Mouse (Mus musculus): ENCODE results near the gene Rgs5.

The Rgs5 gene

DNA sequence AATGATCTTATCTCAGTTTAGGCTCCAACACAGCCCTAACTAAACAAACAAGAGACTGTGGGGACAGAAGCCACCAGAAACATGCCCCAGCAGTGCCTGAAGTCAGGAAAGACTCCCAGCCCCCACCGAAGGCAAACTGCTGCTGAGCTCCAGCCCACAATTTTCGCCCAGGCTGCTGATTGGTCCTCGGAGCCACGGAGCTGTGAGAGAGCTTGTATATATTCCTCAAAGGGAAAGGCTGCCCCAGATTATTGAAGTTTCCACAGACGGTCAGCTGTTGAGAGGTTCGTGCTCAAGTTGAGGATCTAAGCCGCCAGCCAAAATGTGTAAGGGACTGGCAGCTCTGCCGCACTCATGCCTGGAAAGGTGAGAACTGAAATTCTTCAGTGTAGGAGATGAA is at the start of gene Rgs5:
TSS of gene Rgs5 (plus strand) at position 246 of the 400 bp plus-strand sequence.
- no peak for DNase-seq

DNA sequence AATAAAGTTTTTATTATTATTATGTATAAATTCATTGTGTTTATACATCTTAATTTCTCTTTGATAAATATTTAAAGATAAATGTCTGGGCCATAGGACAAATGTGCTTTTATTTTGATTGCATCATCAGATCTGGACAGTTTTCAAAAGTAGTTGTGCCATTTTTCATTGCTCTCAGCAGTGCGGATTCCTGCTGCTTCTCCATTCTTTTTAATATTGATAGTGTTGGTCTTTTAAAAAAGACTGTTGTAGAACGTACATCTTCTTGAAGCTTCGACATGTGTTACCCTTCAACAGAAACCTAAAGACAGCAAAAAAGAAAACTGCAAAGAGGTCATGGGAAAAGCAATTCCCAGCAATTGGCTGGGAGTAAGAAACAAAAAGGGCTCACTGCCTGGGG is 49.1 kb upstream of the Rgs5 start:
- DNase-seq: no peak

DNA sequence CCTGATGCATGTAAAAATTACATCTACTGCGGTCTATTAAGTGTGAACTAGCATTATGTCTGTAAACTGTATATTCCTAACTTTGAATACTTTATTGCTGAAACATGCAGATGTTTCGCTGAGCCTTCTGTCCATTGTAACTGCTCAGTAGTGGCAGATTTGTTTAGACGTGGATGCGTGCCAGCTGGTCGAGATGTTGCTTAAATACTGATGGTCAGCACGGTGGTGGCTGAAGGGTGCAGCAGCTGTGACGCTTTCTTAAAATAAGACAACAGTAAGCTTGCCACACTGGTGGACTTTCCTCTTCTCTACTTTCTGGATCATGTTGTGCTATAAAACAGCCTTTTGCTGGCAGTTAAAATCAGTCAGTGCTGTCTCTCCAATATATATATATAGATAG is 25.6 kb upstream of the Rgs5 start:
- no peak for DNase-seq

- DNase-seq: no peak
Measured at GRCm38 (mm10) chr1:169637251-169637750, 18.0 kb upstream of the Rgs5 start.

DNA sequence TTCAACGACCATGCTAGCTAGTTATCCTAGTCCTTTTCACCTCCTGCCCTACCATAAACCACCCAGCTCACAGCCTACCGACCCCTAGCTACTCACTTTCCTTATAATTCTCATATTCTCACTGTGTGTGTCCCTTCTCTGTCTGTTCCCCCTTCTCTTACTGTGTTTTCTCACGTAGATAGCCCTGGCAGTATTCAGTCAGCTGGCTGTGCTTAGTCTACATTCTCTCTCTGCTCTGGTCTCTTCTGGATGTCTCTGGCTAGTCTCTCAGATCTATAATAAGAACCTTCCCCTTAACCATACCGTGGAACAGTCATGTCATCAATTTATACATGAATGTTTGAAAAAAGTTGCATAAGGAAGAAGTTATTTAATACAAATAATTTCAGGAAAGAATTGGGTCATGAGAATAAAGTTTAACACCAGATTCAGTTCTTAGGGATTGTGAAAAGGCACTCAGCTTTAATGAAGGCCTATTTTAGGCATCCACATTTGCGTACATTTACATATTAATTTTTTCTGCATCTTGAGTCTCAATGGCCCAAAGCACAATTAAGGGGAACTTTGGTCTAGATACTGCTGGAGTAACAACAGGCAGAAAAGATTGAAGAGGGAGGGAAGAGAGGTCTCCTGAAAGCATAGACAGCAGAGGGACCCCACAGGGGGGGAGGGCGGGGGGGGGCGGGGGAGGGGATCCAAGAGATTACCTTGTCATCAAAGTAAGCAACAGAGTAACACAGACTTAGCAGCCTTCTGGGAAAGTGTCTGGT is 10.2 kb upstream of the Rgs5 start:
- no peak for DNase-seq

GRCm38 (mm10) chr1:169659479-169659878 is 4.2 kb downstream of the Rgs5 start:
- no peak for DNase-seq

- no peak for DNase-seq
Measured at GRCm38 (mm10) chr1:169667328-169667727, 12.0 kb downstream of the Rgs5 start.

GRCm38 (mm10) chr1:169670705-169671104 is 15.4 kb downstream of the Rgs5 start:
- no peak for DNase-seq

DNA sequence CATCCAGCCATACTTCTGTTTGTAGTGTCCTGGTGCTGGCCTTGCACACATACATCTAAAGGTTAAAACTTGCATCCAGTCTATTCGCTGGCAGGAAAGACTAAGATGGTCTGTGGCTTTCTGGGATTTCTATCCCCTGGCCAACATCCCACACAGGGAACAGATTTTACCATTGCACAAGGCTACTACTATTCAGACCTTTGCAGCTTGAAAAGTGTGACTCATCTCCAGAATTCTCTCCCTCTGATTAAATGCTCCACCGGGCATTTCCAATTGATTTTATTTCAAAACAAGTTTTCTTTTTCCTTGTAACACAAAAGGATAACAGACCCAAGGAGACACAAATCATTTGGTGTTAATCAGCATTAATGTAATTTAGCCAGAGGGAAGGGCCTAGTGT is 16.5 kb downstream of the Rgs5 start:
- no peak for DNase-seq

DNA sequence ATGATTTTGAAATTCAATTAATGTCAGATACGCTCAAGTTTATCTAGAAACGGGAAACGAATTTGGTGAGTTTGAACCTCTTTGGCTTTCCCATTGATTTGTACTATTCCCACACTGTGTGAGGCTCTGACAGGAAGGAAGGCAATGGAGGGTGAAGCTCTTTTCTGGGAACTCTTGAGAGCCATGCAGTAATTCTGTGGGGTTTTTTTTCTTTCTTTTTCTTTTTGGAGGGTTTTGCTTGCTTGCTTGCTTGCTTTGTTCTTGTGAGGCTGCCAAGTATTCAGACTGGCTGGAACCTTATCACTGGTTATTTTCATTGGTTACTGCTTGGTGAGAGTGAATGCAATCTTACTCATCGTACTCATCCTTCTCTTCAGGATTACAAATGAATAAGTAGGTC is 17.0 kb downstream of the Rgs5 start:
- DNase-seq: no peak

GRCm38 (mm10) chr1:169674116-169674515 is 18.8 kb downstream of the Rgs5 start:
- DNase-seq: no peak

DNA sequence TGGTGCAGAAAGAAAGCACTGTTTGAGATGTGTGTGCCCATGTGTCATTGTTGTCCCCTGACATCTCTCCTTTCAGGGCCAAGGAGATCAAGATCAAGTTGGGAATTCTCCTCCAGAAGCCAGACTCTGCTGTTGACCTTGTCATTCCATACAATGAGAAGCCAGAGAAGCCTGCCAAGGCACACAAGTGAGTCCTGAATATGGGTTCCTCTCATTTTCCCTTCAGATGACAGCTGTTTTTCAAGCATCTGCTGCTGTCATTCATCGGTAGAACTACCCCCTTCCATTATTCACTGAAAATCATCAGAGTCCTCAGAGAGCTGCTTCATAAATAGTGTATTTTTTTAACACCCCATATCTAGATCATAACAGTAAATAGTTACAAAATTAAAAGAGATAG is 21.4 kb downstream of the Rgs5 start:
- no peak for DNase-seq

GRCm38 (mm10) chr1:169680455-169681208 is 25.3 kb downstream of the Rgs5 start:
- DNase-seq: no peak

GRCm38 (mm10) chr1:169682775-169683497 is 27.6 kb downstream of the Rgs5 start:
- DNase-seq: no peak

DNA sequence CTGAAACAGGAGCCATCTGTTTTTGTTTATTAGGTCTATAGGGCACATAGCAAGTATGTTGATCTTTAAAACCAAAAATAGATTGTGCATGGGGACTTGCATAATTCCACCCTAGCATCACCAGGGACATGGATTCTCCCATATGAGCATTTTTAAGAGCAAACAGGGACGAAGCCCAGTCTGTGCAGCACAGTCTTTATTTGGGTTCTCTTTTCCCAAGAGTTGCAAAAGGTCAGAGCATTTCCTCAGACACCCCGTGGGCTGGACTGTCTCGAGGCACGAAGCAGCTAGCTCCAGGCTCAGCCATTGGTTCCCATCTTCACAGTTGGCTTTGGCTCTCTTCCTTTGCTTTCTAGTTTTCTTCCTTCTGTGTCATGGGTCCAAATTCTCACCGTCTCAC is 30.0 kb downstream of the Rgs5 start:
- DNase-seq: no peak

- no peak for DNase-seq
Measured at GRCm38 (mm10) chr1:169693040-169693439, 37.7 kb downstream of the Rgs5 start.

GRCm38 (mm10) chr1:169693537-169693936 is 38.2 kb downstream of the Rgs5 start:
- no peak for DNase-seq

GRCm38 (mm10) chr1:169695356-169695755 is 40.1 kb downstream of the Rgs5 start:
- no peak for DNase-seq

DNA sequence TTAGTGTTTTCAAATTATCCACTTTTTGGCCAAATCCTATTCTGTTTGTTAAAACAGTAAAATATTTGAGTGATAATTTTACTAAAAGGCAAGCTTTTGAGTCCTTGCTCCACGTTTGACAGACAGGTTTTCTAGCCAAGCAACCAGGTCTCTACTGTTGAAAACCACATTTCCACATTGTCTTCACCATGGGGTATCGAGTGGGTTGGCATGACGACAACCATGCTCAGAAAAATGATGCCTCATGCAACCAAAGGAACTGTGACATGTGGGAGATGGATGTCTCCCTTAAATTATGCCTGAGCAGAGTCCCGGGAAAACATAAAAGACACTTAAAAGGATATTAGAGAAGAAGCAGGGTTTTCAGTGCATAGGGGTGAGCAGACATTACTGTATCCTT is 41.9 kb downstream of the Rgs5 start:
- DNase-seq: no peak

DNA sequence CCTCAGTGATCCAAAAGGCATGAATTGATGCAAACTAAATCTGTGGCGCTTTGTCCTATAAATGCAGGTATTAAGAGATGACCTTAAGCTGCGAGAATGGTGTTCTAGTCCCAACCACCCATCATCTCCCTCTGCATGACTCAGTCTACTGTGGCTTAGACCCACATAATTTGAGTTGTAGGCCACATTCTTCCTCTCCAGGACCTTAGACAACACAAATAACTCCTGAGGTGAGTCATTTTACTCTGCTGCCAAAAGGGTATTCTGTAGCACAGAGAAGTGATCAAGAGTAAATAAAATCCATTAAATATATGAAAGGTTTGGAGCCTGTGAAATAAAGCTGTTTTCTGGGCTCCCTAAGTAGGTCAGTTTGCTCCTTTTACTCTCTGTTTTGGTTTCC is 43.9 kb downstream of the Rgs5 start:
- no peak for DNase-seq

DNA sequence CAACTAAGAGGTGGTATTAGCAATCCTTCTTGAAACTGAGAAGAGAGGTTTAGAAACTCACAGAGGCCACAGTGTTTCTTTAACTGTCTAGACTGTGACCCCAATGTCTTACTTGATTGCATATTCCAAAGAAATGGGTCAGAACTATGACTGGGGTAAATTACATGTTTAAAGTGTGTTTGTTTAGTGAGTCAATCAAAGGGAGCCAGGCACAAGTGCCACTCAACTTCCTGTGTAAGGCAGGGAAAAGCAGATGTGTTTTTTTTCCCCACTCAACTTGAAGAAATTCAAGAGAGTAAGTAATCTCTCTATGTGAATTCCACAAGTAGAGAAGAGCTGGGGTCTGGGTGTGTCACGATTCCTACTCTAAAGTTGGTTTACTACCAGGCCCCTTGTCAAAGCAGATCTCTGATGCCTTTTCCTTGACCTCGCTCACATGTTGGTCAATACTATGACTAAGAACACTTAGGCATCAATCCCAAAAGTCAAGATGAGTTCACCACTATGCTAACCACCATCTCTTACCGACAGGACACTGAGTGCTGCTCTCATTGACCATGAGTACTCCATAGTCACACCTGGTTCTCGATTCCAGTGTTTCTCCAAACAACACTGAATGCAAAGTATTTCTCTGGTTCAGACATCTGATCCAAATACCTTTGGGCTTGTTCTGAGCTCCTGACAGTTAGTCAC is 49.2 kb downstream of the Rgs5 start:
- DNase-seq: no peak

DNA sequence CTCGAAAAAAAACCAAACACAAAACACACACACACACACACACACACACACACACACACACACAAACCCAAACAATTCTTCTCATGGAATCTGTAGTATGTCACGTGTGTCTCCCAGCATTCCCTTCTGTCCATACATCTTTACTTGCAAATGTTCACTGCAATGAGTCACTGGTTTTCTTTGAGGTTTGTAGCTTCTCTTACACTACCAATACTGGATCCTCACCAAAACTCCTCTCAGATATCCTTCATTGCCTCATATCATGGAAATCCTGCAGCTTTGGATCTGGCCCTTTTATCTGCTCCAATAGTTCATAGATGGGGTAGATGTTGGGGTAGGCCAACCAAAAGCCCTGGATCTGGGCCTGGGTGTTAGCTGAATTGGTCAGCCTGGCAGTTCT is 66.5 kb downstream of the Rgs5 start:
- DNase-seq: no peak

DNA sequence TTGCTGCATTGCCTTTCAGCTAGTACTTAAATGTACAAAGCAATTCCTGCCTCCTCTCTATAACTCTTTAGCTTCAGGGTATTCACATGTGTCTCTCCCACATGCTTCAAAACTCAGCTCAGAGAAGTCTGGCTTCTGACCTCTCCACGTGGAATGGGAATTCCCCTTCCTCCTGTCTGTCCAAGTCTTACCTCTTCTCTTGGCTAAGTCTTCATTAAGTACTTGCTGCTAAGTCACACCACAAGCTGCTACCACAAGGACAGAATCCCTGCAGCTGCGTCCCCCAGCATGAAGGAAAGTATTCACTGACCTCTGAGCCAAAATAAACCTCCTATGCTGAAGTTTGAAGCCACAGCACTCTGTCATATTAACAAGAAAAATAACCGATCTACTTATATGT is 71.0 kb downstream of the Rgs5 start:
- DNase-seq: no peak

Measured in layer of hippocampus, adult 9-11 months (tissue).